Mouse (Mus musculus): Measurements from ENCODE around the gene Grhpr.
A peak's percentile ranks its signal among the peaks of the same experiment; 100 is the strongest.
"Not testable (repeated sequence)": the region's sequence is repeated elsewhere in the genome, so short reads cannot be mapped to it uniquely, and the experiment has no call there.

Gene Grhpr

DNA sequence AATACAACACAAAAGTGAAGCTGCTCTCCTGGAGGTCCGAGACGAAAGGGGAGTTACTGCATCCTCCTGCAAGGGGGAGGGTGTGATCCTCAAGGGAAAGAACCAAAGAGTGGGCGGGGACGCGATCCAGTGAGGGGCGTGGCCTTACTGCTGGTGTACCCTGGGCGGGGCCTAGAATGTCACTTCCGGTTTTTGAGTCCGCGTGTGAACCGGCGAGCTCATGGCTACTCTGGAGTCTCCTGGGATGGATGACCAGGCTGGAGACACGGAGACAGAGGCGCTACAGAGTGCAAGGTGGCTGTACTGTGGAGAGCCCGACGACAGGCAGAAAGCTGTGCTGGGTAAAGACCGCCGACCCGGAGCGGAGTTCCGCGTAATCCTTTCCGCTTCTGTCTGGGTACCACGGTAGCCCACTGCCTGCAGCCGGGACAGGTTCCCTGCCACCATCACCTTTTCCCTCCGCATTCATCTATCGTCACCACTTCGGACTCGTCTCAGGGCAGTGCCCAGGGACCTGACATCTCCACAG, 37.3 kb downstream of the Grhpr start, which contains the start of gene Polr1e:
Polr1e (plus strand) TSS at position 132 of the 529 bp plus-strand sequence.
- peak; percentile 100 for DNase-seq

GRCm38 (mm10) chr4:45019009-45019408, 37.8 kb downstream of the Grhpr start:
- no peak for DNase-seq

- DNase-seq, result no peak
These were observed 45.3 kb downstream of the Grhpr start for GRCm38 (mm10) chr4:45026459-45026858.

DNA sequence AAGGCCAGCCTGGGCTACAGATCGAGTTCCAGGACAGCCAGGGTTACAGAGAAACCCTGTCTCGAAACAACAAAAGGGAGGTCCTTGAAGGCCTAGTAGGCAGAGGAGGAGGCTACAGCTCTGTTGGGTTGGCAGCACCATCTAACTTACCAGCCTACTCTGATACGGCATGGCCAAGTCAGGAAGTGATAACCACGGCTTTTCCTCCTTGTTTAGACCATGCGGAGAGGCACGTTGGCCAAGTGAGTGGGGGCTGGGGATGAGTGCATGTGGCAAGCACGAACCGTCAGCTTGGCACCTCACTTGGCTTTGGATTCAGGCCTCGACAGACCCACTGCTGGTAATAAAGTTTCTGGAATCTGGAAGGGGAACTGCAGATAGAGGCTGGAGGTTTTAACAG, 51.4 kb downstream of the Grhpr start:
- DNase-seq, result no peak

DNA sequence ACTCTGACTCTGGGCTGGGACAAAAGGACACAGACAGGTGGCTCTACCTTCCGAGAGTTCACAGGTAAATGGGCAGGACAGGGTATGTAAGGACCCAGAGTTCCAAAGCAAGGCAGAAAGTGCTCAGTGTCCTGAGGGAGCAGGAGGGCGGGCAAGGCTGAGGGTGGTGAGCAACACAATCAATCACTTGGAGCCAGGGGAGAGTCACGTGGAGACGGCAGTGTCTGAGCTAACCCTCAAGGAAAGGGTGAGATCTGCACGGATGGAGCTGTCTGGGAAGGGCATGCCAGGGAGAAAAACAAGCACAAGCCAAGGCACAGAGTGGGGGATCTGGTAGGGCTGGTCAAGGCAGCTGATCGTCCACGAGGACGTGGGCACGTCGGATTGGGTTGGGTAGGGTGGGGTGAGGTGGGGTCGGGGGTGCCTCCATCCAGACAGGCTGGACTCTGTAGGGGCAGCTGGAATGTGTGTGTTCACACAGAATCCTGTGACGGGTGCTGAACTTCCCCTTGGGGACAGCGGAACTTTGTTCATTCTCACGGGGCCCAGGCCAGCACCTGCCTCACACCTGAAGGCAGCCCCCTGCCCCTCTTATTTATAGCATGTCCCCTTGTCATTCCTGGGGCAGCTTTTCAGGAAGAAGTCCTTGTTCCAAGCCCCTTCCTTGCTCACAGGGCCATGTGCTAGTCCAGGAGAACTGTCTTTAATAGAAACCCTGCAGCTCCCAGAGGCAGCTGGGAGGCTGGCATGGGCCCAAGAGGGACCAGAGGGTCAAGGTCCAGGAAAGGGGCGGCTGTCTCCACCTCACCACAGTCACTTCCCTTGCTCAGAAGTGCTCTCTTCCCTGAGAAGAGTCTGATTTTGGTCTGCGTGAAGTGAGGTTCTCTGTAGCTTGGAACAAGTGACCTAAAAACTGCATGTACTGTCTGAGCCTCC, 53.8 kb downstream of the Grhpr start:
- DNase-seq, result no peak

DNA sequence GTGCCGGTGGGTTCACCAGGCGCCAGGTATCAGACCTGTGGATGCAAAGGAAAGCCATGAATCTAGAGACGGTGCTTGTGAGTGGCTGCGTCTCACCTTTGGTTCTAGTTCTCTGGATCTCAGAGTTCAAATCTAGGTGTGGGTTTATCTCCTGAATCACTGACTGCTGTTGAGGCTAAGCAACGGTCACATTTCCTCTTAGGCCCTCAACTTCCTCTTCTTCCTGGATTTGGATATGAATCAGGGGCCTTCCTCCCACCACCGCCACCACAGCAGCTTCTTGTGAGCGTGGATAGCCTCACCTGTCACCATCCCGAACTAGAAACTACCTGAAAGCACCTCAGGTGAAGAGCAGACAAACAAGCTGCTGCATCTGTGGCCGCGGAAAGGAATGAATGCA, 54.9 kb downstream of the Grhpr start:
- DNase-seq, result no peak

GRCm38 (mm10) chr4:45036571-45036970, 55.4 kb downstream of the Grhpr start:
- DNase-seq, result no peak

GRCm38 (mm10) chr4:45037455-45038410, 56.5 kb downstream of the Grhpr start:
- no peak for DNase-seq

- peak; percentile 25 for DNase-seq
These were observed 57.7 kb downstream of the Grhpr start for GRCm38 (mm10) chr4:45038879-45039278.

- not testable (repeated sequence) for DNase-seq
These were observed 58.4 kb downstream of the Grhpr start for GRCm38 (mm10) chr4:45039546-45039945.
